Mouse (Mus musculus): ENCODE measurements at regions not wholly inside any gene's neighbourhood (a gene's known extent, or its start where the extent isn't known, plus 50 kb on each side); places are given as distances from the start of the nearest gene placed in this dataset.

DNA sequence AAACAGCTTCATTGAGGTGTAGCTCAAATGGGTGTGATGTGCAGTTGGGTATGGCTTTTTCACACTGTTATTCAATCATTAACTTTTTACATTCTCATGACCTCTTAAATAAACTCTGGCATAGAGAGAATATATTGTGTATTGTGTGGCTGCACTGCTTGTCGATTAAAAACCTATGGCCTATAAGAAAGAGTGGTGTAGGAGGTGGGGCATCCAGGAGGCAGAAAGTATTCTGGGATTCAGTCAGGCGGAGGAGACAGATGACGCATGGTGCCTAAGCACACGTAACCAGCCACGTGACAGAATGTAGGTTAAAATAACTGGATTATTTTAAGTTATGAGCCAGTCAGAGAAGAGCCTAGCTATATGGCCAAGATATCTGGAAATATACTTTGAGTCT is 78.2 kb upstream of the Slc16a7 start:
- in situ Hi-C loops (cut with MboI; ENCODE audit: unreplicated experiment in 2 of 2) = no loop called here

DNA sequence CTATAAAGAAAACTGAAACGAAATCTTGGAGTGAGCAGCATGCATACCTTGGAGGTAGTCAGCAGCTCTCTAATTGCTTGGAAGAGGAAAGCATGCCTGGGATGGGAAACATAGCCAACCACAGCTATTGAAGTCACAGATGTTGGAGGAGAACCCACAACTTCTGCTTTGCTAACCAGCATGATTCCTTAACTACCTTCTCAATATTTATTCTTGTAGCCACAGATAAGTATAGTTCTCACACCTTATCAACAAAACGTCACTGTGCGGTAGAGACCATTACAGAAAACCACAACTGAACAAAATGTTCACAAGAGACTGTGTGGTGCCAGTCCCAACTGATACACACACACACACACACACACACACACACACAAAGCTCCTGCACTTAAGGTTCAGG is 99.1 kb upstream of the Slc16a7 start:
- in situ Hi-C loops (cut with MboI; ENCODE audit: unreplicated experiment in 2 of 2) = no loop called here

DNA sequence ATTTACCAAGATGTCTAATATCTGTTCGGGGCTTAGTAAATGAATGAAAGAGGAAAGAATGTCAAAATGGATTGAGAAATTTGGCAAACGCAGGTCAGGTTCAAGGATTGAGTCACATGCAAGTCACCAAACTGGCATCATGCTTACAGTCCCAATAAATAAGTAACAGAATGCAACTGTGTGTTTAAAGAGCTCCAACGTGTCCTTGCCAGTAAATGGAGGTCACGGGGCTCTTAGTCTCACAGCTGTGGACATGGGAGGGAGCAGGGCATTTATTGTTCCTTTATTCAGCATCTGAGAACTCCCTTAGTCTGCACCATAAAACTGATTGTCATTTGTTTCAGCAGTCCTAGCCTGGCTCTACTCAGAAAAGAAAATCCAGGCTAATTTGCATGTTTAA is 101.1 kb upstream of the Slc16a7 start:
- in situ Hi-C loops (cut with MboI; ENCODE audit: unreplicated experiment in 2 of 2) = no loop called here

DNA sequence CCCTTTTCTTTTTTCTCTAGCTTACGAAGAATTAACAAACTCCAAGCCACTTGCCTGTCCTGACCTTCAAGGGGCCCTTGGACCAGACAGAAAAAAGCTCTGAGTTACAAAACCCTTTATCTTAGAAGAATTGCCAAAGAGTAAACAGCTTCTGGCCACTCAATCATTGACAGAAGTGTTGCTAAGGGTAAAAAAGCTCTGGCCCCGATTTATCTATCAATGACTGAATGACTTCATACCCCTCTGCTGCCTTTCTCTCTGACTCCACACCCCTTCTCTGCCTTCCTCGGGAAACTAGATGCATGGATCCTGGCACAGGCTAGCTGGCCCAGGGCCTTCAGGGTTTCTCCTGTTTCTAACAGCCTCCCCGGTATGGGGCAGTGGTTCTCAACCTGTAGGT is 105.2 kb upstream of the Slc16a7 start:
- in situ Hi-C loops (cut with MboI; ENCODE audit: unreplicated experiment in 2 of 2) = no loop called here

DNA sequence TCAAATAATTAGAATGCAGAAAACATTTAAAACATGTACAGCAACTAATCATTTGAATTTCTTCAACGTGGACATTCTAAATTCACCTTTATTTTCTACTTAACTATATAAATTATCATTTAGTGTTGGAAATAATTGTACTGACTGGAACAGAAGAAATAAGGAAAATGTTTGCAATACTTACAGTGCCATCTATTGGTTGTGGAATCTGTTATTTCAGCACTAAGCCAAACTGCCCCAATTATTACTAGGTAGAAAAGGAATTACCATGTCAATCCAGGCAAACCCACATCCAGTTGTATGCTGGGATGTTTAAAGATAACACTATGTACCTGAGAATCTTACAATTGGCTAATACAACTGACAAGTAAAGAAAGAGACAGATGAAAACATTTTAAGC is 109.1 kb upstream of the Slc16a7 start:
- in situ Hi-C loops (cut with MboI; ENCODE audit: unreplicated experiment in 2 of 2) = no loop called here

DNA sequence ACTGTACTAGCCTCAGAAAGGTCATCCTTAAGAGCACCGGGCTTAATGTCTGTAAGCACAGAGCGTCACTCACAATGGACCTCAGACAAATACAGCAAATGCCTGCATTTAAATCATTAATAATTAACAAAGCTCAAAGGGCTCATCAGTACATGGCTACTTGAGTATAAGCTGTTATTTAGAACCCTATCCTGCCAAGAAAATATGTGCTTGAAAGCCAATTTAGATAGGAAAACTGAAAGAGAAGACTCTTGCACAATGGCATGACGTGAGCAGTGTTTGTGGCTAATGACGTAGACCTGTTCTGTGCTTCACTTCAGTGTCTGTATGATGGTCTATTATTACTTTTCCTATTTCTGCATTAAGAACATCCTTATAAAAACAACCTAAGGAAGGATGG is 111.1 kb upstream of the Slc16a7 start:
- in situ Hi-C loops (cut with MboI; ENCODE audit: unreplicated experiment in 2 of 2) = no loop called here

DNA sequence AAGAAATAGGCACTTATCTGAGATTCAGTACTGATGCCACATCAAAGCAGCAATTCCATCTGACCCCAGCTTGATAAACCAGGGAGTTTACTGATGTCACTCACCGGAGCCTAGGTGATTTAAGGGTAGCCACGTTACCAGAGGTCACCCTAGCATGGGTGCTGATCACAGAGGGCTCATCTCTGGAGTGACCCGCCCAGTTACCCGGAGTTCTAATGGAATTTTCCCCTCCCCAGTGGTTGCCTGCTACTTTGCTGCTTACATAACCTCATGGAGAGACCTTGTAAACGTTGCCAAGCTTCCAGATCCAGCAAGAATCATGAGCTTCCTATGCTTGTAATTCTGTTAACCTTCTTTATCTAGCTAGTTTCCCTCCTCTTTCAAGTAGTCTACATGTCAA is 125.8 kb upstream of the Slc16a7 start:
- in situ Hi-C loops (cut with MboI; ENCODE audit: unreplicated experiment in 2 of 2) = no loop called here

DNA sequence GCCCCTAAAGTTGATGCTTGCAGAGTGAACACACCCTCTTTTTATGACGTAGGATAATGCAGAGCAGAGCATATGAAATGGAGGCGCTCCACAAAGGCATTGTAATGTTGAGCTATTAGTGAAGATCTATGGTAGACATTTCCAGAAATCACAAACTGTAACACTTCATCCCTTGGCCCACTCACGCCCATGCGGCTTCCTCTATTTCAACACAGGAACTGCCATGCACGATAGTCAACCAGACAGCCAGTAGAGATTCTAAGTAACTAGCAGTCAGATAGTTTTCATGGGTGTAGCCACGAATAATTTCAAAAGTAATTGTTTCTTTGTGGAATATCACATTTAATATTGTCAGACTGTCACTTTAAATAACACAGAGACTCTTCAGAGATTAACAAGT is 141.6 kb upstream of the Slc16a7 start:
- in situ Hi-C loops (cut with MboI; ENCODE audit: unreplicated experiment in 2 of 2) = no loop called here

DNA sequence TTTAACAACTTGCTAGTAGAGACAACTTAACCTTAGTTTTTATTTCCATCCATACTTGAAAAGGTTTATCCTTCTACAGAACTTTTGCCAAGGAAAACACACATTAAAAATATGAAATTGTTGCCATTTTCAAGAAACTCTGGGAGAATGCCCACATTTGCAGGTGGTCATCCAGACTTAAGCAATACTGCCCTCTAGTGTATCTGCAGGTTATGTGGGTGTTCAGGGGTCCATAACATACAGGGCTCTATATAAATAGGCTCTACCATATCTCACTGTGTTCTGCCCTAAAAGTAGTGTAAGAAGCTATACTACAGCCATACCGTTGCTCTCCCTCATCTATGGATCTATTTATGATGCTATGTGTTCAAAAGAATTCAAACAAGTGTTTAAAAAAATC is 149.1 kb upstream of the Slc16a7 start:
- in situ Hi-C loops (cut with MboI; ENCODE audit: unreplicated experiment in 2 of 2) = no loop called here

DNA sequence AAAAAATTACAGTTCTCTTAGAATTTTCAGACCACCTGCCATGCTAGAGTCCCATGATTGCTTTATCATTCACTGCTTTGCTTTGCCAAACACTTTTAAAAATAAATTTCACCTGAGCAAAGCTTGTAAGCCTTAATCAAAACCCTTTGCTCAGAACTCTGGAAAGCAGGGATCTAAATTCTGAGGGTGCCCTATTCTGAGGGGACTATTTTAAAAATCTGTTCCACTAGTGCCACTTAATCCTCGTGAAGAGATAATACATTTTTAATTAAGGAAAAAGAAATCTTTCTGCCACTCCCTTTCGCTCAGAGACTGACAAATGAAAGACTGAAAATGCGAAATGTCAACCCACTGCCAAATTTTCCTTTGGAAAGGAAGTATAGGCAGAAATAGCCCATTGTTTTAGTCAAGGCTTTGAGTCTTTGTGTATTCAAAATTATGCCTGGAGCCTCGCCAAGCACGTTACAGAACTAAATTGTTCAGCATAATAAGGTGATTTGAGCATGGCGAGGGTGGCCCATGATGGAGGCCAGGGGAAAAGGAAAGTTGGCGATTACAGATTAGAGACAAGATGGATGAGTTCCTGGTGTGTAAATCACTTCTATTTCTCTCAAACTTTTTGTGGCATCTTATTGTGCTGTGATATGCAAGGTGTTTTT is 197.4 kb upstream of the Slc16a7 start:
- in situ Hi-C loops (cut with MboI; ENCODE audit: unreplicated experiment in 2 of 2) = no loop called here

DNA sequence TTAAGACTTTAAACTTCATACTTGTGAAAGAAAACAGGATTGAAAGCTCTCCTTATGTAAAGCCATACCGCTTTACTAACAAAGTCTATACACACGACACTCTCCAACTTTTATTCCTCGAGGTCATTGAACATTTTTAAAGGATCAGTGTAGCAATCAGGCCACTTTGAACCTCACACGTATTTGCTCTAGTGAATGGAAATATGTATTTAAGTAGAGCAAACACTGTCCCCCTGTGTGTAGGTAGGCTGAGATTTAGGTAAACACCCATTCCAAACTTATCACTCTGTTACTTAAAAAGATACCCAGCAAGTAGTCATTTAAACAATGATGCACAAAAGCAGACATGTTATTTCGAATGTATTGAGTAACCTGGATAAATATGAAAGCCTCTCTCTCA is 203.7 kb upstream of the Slc16a7 start:
- in situ Hi-C loops (cut with MboI; ENCODE audit: unreplicated experiment in 2 of 2) = no loop called here

DNA sequence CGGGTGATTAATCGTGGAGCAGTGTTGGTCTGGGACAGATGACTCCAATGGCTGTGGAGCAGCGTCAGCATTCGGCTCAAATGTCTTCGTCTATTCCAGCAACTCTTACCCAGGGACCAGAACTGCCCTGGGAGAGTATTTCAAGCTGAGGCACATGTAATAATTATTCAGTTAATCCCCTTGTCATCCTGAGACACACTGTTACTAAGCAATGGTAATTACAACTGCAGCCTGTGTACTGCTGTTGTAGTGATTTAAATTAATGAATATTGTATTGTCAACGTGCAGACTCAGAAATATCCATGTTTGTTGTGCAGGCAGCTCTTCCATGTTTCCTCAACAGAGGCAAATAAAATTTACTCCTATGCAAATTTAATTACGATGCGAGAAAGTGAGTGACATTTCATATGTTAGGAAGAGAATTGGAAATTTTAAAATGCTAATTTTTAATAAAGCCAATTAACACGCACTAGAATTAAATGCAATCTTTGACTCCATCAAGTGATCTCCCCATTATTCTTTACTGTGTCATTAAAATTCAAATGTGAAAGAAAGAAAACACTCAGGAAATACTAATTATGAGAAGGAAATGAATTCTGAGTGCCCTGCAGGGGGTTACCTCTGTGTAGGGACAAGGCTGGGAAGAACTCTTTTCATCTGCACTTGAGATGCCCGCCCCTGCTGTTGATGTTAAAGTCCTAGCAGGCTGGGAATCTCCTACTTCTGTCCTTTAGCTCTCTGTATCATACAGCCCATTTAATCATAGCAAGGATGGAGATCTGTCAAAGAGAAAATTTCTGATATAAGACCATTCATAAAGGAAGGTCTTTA is 218.7 kb upstream of the Slc16a7 start:
- in situ Hi-C loops (cut with MboI; ENCODE audit: unreplicated experiment in 2 of 2) = no loop called here

DNA sequence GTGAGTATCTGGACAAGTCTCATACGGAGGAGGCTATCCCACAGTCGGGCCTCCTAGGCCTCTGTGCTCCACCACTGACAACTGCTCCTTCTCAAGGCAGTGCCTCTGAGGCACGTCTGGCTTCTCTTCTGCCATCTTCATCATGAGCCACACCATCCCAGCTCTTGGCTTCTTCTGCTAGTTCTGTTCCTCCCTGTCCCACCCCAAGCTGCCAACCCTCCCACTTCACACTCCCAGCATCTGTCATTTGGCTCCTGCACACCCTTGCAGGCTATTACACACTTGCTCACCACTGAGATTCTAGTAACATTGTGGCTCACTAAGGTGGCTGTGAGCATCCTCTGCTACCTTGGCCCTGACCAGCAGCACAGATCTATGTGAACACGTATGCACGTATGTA is 221.1 kb upstream of the Slc16a7 start:
- in situ Hi-C loops (cut with MboI; ENCODE audit: unreplicated experiment in 2 of 2) = no loop called here

DNA sequence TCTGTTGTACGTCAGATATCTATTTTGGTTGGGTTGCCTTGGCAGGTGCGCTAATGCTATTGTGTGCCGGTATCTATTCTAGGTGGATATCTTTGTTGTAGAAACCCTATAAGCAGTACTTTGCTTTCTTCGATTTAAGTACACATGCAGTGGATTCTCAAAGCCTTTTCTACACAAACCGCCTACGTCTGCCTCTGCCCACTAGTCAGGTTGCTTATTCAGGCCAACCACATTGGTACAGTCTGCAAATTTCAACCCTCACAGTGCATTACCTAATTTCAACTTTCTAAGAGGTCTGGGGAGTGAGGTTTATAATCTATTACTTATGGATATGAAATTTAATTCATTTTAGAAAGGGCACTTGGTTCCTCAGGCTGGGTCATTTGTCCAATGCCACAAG is 223.5 kb upstream of the Slc16a7 start:
- in situ Hi-C loops (cut with MboI; ENCODE audit: unreplicated experiment in 2 of 2) = no loop called here

DNA sequence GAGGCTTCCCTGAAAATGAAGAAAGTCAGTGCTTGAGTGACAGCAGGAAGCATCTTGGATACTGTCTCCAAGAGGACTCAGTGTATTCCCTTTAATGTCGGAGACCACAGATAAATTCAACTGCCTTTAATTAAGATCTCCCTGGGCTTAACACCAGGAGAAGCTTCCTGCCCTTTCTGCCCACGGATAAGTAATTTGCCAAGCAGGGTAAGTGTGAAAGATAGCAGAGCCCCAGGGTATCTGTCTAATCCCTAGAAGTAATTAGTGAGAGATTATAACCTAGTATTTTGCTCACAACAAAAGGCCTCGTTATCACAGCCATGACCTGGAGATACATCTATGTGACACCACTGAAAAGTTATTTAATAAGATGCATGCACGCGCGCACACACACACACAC is 232.1 kb upstream of the Slc16a7 start:
- in situ Hi-C loops (cut with MboI; ENCODE audit: unreplicated experiment in 2 of 2) = no loop called here

DNA sequence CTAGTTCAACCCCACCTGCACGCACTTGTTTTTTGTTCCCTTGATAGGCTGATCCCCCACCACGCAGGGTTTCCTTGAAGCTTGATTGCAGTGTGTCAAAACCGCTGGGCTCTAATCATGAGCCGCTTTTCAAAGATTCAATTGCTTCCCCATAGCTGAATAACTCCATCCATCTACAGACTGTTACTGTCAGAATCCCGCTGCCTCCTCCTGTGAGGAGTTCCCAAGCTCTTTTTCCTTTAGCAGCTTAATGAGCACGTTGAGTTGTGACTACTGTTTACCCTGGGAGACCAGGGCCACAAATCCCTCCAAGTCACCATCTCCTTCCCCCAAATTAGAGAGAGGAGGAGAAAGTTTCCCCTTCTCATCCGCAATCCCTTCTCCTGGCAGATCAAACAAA is 234.6 kb upstream of the Slc16a7 start:
- in situ Hi-C loops (cut with MboI; ENCODE audit: unreplicated experiment in 2 of 2) = no loop called here

DNA sequence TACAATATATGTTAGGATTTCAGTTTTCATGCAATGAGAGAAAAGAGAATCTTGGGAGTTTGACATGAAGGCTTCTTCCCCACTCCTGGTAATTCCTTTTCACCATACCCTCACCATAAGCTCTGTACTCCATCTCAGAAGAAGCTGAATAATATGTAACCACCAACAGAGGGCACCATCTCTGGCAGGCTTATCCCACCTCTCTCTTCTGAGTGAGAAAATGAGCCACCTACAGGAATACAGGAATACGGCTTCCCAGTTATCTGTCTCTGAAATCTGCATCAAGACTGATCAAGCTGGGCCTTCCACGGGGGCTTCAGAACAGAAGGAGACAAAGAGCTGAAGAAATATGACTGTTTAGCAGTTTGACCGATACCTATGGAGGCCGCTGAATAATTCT is 278.6 kb upstream of the Slc16a7 start:
- in situ Hi-C loops (cut with MboI; ENCODE audit: unreplicated experiment in 2 of 2) = no loop called here

DNA sequence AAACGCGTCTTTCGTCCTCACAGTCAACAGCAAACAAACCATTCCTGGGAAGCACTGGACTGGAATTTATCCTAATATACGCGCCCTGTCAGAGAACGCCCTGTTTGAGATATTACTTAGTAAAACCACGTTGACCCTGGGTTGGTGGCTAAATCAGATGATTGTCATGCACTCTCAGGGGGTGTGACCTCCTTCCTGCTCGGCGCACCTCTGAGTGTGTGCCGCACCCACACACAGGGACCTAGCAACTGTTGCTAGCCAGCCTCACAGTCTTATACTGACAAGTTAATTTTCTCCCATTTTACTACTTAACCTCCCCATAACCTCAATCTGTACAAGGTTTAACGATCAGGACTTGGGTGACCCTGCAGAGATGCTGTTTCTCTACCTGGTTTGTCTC is 284.4 kb upstream of the Slc16a7 start:
- in situ Hi-C loops (cut with MboI; ENCODE audit: unreplicated experiment in 2 of 2) = no loop called here

DNA sequence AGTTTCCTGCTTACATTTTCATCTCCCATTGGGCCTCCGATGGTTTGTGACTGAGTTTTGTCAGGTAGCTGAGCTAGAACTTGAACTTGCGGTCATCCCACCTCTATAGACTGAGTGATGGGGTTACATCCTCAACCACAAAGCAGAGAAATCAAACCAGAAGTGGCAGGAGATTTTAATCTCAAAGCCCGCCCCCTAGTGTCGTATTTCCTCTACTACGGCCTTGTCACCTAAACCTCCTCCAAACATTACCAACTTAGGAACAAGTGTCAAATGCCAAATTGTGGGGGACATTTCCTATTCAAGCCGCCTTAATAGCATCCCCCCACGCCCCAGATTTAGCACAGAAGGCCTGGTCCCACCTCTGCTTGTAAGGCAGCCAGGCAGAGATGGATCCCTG is 286.3 kb upstream of the Lrig3 start:
- in situ Hi-C loops (cut with MboI; ENCODE audit: unreplicated experiment in 2 of 2) = no loop called here

DNA sequence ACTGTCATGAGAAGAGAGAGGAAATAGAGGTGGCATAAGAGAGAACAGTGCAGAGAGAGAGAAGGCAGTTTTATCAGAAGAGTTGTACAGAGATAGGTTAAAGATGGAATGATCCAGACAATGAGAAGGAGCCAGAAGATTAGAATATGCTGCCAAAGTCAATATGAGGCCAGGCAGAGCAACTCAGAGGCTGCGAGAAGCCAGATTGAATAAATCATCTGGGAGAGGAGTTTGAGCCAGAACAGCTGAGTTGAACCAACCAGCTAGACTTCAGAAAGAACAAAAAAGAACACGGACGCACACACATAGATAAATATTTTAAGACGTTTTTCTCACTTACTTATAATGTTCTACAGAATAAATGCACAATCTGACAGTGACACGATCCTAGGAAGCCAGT is 280.8 kb upstream of the Lrig3 start:
- in situ Hi-C loops (cut with MboI; ENCODE audit: unreplicated experiment in 2 of 2) = no loop called here

DNA sequence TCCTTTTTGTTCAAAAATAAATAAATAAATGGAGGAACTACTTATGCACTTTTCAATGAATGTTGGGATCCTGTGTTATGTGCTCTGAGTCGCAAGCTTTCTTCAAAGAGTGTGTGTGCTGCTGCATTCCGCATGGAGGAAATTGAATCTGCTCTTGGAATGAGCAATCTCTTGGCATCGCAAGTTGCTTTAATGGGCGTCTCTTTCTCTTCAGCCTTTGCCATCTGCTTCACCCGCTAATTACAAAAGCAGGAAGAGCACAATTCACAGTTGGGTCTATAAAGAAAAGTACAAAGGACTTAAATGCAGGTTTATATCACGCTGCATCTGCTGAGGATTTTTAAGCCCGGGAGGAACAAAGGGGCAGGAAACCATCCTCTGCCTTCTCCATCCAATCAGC is 272.5 kb upstream of the Lrig3 start:
- in situ Hi-C loops (cut with MboI; ENCODE audit: unreplicated experiment in 2 of 2) = no loop called here

DNA sequence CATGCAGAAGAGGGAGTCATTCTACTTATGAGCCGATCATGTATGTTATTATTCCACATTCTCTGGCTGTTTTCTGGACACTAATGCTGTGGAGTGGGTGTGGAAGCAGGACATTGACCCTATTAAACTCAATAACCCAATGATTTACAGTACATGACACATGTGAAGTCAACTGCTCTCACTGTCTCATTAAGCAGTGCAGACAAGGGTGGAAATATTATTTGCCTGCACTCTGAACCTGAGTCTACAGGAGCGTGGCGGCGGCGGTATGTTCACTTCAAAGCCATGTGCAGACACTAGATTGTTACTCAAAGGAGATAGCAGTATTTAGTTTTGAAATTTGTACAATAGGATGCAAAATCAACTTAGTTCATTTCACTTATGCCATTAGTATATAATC is 269.8 kb upstream of the Lrig3 start:
- in situ Hi-C loops (cut with MboI; ENCODE audit: unreplicated experiment in 2 of 2) = no loop called here

Measured in v-Abl transformed pro-B cells (cell line).